Mouse (Mus musculus) G1E (cell line): Measurements from ENCODE around the gene Rint1.
"Not testable (repeated sequence)": the region's sequence is repeated elsewhere in the genome, so short reads cannot be mapped to it uniquely, and the experiment has no call there.

Experiments used
- CTCF ChIP-seq: IDR thresholded peaks from 2 replicates; pipeline ENCODE4 v1.5.1; 2012; ENCODE audit warnings: low read depth, low read length, inconsistent platforms, mixed read lengths
- GATA1 ChIP-seq: IDR thresholded peaks from 2 replicates; pipeline ENCODE4 v1.6.1; 2012; ENCODE audit warnings: borderline replicate concordance, low read length, inconsistent platforms, mixed read lengths
- GATA2 ChIP-seq: IDR thresholded peaks from 2 replicates; pipeline ENCODE4 v1.6.1; 2012; ENCODE audit warnings: low read depth, low read length, inconsistent platforms, borderline replicate concordance
- POLR2AphosphoS5 ChIP-seq: IDR thresholded peaks from 2 replicates; pipeline ENCODE4 v1.6.1; 2012; ENCODE audit warnings: low read depth, low read length, inconsistent platforms; ENCODE audit not compliant: insufficient replicate concordance

GRCm38 (mm10) chr5:23851160-23851555, 63.6 kb downstream of the Rint1 start:
- not testable (repeated sequence) for TF ChIP-seq POLR2AphosphoS5, CTCF, GATA1, GATA2
